Mouse (Mus musculus) heart, adult 2 months (tissue): ENCODE measurements around the gene Fgfr1op2. TPM values are rescaled to one million over a fixed set of nuclear protein-coding genes. Genes with fewer than 3 reads are reported as not detected.
A peak's percentile ranks its signal among the peaks of the same experiment; 100 is the strongest.

Experiments
- DNase-seq, 2 experiments: peaks; one replicate each; pipeline ENCODE4 v3.0.0; 2021
- H3K27ac ChIP-seq: fragments of 200-600 bp; 2 replicates; pipeline ENCODE4 v1.8.1; 2022
- H3K27me3 ChIP-seq: fragments of 200-500 bp; 2 replicates; pipeline ENCODE4 v1.6.1; 2012; ENCODE audit warnings: mild to moderate bottlenecking, low read length, inconsistent platforms, mixed read lengths; ENCODE audit not compliant: control insufficient read depth, insufficient read depth
- H3K36me3 ChIP-seq: fragments of 200-500 bp; 2 replicates; pipeline ENCODE4 v1.6.1; 2012; ENCODE audit warnings: low read length, inconsistent platforms; ENCODE audit not compliant: control insufficient read depth, insufficient read depth
- H3K4me1 ChIP-seq: fragments of 200-500 bp; 2 replicates; pipeline ENCODE4 v1.6.1; 2011; ENCODE audit warnings: low read length; ENCODE audit not compliant: control insufficient read depth, insufficient read depth
- H3K4me3 ChIP-seq: fragments of 200-600 bp; 2 replicates; pipeline ENCODE4 v1.8.1; 2022
- H3K79me2 ChIP-seq: fragments of 200-500 bp; replicated peaks from 2 replicates; pipeline ENCODE4 v1.6.1; 2012; ENCODE audit warnings: mild to moderate bottlenecking, inconsistent platforms, low read length, moderate library complexity, mixed read lengths; ENCODE audit not compliant: control insufficient read depth, insufficient read depth
- H3K9ac ChIP-seq: fragments of 200-500 bp; 2 replicates; pipeline ENCODE4 v1.6.1; 2012; ENCODE audit warnings: low read depth, mild to moderate bottlenecking, control low read depth, inconsistent platforms, low read length, mixed read lengths
- CTCF ChIP-seq: fragments of 200-600 bp; IDR thresholded peaks from 2 replicates; pipeline ENCODE4 v1.8.1; 2022; ENCODE audit warnings: antibody characterized with exemption, mild to moderate bottlenecking, moderate library complexity
- EP300 ChIP-seq: fragments of 200-500 bp; IDR thresholded peaks from 2 replicates; pipeline ENCODE4 v1.6.1; 2011; ENCODE audit warnings: low read depth, low read length, control low read depth; ENCODE audit not compliant: insufficient read depth
- POLR2A ChIP-seq: fragments of 200-500 bp; IDR thresholded peaks from 2 replicates; pipeline ENCODE4 v1.6.1; 2011; ENCODE audit warnings: mild to moderate bottlenecking, low read depth, low read length, control low read depth; ENCODE audit not compliant: insufficient read depth
- WGBS: fragments of 180-500 bp; shearing (Covaris S2); methylation state at CpG from one replicate; pipeline ENCODE4 v1.1.7; 2018; 5-methylcytosine and 5-hydroxymethylcytosine counted together
- intact Hi-C: fragments of 180-260 bp; cut with DNase I; formaldehyde crosslinking; loops from one replicate; pipeline ENCODE4 v1.15.1; 2025
- polyA plus RNA-seq: library from polyadenylated mRNA; depleted of rRNA; stranded (reverse); fragments of >200 nt; gene quantifications from 2 replicates; pipeline ENCODE4 v1.2.3, GENCODE M21; 2012
- total RNA-seq, 2 experiments: library from RNA; stranded (reverse); gene quantifications; 2 replicates each; pipeline ENCODE4 v1.2.3; 2021

Gene Fgfr1op2
- total and polyA plus RNA-seq, 3 experiments: 31.3 to 72.2 (median 67.5) TPM

DNA sequence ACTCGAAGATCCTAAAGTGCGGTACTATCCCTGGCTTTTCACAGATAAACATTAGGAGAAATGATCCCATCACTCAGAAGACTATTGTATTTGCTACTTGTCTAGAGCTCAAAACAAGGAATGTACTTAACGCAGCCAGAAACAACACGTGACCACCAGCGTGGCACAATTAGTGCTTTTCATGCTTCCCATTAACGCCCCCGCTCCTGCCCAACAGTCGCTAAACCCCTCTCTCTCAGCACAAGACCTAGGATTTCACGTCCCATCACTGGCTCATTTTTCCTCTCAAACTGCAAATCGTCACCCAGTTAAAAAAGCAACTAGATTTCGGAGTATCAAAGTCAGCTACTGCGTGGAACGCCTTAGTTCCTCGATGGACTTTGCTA is 56.6 kb downstream of the Fgfr1op2 start:
- peak in 1 of 2 experiments; percentile 38 for DNase-seq

DNA sequence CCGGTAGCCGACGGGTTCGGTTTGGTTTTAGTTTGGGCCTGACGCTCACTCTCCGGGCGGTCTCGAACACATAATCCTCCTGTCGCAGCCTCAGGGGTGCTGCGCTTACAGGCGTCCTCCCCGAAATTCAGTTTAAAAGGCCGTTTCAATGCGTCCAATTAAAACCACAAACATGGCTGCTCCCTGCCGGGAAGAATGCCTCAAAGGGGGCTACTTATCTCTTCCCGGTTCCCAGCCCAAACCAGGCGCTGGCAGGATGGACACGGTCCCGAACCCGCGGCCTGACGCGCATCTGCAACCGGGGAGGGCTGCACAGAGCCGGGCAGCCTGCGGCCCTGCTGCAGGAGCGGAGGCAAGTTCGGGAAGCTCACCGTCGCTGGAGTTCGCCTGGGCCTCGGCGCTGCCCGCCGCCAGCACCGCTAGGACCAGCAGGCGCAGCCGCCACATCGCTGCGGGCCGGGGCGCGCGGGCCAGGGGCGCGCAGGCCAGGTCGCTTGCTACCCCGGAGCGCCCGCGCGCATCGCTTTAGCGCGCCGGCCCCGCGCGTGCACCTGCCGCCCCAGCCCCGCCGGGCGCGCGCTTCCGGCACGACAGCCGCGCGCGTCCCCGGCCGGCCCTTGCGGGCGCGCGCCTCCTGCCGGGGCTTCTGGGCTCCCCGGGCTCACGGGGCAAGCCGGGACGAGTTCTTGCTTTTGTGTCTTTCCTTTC is 57.2 kb downstream of the Fgfr1op2 start:
- H3K79me2 ChIP-seq: no peaks in the 10 kb centered on the region
- 2% methylated on average over 81 of the region's 82 CpGs for WGBS
- peak overlapping the region; percentile 97 for H3K4me3 ChIP-seq
- peaks cover 5% of the 10 kb centered on the region for H3K4me1 ChIP-seq
- H3K36me3 ChIP-seq: no peaks in the 10 kb centered on the region
- H3K27me3 ChIP-seq: no peaks in the 10 kb centered on the region
- peak overlapping the region; percentile 79 for H3K9ac ChIP-seq
- H3K27ac ChIP-seq: peak overlapping the region; percentile 90
- 0 out of 2 replicates have a peak, but pooled peaks have one; percentile 10 for TF ChIP-seq CTCF
- TF ChIP-seq POLR2A: no peak
- DNase-seq: peak; percentile 86 to 91
- intact Hi-C loops: no loop called here

More for the DNA sequence above, 56.6 kb downstream of the Fgfr1op2 start:
- WGBS: 11% methylated on average over 14 of the region's 14 CpGs
- Histone ChIP-seq H3K79me2 (no peaks in the 10 kb centered on the region), H3K27ac (peak overlapping the region; percentile 90), H3K27me3 (no peaks in the 10 kb centered on the region), H3K4me3 (peak overlapping the region; percentile 97), H3K4me1 (peaks cover 5% of the 10 kb centered on the region), H3K9ac (peak overlapping the region; percentile 79), H3K36me3 (no peaks in the 10 kb centered on the region)
- intact Hi-C loops: no loop called here
- no peak; the same call in 1 of the 2 replicates for TF ChIP-seq POLR2A
- TF ChIP-seq CTCF: no peak
- TF ChIP-seq EP300: no peak

DNA sequence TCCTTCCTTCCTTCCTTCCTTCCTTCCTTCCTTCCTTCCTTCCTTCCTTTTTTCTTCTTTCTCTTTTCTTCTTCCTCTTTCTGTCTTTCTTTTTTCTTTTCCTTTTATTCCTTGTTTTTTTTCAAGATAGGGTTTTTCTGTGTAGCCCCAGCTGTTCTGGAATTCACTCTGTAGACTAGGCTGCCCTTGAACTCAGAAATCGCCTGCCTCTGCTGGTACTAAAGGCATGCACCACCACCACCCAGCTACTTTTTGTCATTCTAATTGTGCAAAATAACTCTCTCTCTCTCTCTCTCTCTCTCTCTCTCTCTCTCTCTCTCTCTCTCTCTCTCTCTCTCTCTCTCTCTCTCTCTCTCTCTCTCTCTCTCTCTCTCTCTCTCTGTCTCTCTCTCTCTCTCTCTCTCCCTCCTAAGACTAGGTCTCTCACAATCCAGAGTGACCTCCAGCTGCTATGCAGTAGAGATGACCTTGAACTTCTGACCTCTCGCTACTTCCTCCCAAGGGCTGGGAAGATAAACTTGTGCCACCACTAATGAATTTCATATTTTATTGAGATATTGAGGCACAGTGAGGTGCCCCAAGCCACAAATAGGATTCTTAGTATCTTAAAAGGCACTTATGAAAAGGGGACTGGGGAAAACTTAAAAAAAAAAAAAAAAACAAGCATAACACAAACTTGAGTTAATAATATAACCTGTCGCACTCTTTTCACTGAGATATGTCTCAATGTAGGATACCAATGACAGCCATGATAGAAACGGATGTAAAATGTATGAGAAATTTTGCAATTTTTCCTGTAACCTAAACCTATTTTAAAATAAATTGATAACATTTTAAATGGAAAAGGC is 58.0 kb downstream of the Fgfr1op2 start:
- H3K27ac ChIP-seq: no peak overlapping the region
- no peaks in the 10 kb centered on the region for H3K79me2 ChIP-seq
- no peak for DNase-seq
- WGBS: 40% methylated on average over 4 of the region's 4 CpGs
- no peak overlapping the region for H3K4me3 ChIP-seq
- H3K36me3 ChIP-seq: no peaks in the 10 kb centered on the region
- TF ChIP-seq POLR2A: no peak
- no peak for TF ChIP-seq EP300
- peaks cover 5% of the 10 kb centered on the region for H3K4me1 ChIP-seq
- intact Hi-C loops: no loop called here
- H3K9ac ChIP-seq: no peak overlapping the region
- H3K27me3 ChIP-seq: no peaks in the 10 kb centered on the region

DNA sequence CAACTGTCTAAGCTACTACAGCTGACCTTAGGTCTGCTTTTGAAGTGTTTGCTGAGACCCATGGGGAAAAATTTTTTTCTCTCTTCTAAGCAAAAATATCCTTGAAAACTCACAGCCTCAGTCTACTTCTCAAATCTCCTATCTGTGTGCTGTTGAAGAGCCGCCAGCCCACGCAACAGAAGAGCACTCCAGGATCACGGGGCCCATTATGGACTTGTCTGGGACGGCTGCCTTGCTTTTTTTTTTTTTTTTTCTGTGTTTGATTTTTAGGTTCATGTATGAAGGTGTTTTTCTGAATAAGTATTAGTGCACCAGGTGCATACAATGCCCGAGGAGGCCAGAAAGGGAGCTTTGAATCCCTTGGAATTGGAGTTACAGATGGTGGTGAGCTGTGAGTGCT is 59.5 kb downstream of the Fgfr1op2 start:
- Histone ChIP-seq H3K27ac (no peak overlapping the region), H3K4me3 (no peak overlapping the region), H3K4me1 (peaks cover 5% of the 10 kb centered on the region), H3K36me3 (no peaks in the 10 kb centered on the region), H3K27me3 (no peaks in the 10 kb centered on the region), H3K79me2 (no peaks in the 10 kb centered on the region), H3K9ac (no peak overlapping the region)
- 82% methylated on average over 5 of the region's 5 CpGs for WGBS
- TF ChIP-seq EP300 (no peak), CTCF (no peak), POLR2A (no peak)
- intact Hi-C loops: no loop called here
- no peak for DNase-seq

DNA sequence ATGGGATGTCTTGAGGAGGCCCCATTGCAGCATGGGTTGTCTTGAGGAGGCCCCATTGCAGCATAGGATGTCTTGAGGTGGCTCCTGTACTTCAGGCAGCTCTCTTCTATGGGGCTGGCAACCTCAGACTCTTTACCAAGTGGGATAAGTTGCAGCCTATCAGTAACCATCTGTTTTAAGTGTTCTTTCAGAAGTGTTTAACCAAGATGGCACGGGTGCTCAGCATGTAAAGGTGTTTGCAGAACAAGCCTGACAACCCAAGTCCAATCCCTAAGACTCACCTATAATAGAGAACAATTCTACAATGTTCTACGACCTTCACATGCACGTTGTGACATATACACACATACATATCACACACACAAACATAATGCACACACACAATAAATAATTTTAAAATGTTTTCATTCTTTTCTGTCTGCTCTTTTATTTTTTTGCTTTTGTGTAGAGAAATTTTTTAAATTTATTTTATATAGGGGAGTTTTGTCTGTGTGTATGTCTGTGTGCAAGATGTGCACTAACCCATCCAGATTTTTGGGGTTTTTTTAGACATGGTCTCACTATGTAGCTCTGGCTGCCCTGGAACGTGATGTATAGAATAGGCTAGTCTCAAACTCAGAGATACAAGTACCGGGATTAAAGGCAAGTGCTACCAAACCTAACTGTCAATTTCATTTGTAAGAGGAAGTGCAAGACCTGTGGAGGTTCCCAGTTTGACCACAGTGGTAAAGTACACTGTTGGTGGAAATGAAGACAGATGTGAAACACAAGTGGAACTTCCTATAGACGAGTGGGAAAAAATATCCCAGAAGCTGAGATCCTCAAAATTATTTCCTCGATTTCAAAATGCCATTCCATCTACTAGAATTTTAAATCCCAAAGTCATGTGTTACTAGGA is 63.3 kb downstream of the Fgfr1op2 start:
- no peak overlapping the region for H3K4me3 ChIP-seq
- intact Hi-C loops: loop anchor here (5.0 kb wide), 1 partner anchor 82 kb away; the partner anchor contains the start of gene Stk38l
- DNase-seq: no peak
- no peak overlapping the region for H3K27ac ChIP-seq
- WGBS: 82% methylated on average over 7 of the region's 7 CpGs
- TF ChIP-seq EP300 (no peak), POLR2A (no peak), CTCF (no peak)
- no peaks in the 10 kb centered on the region for H3K79me2 ChIP-seq
- peaks cover 3% of the 10 kb centered on the region for H3K4me1 ChIP-seq
- H3K27me3 ChIP-seq: no peaks in the 10 kb centered on the region
- H3K9ac ChIP-seq: no peak overlapping the region
- no peaks in the 10 kb centered on the region; the same call in 1 of the 2 replicates for H3K36me3 ChIP-seq
